Mouse (Mus musculus) forebrain, embryonic 10.5 days (tissue): ENCODE results near the gene Klhl32. TPM values are rescaled to one million over a fixed set of nuclear protein-coding genes. Genes with fewer than 3 reads are reported as not detected.

Experiments used
- DNase-seq: peaks from one replicate; pipeline ENCODE4 v3.0.0-alpha.2; 2017; ENCODE audit warnings: low spot score; ENCODE audit errors: extremely low spot score
- H3K27ac ChIP-seq: fragments of 300-500 bp; sonication (generic); 2 replicates; pipeline ENCODE4 v1.5.1; 2016; ENCODE audit warnings: mild to moderate bottlenecking
- H3K27me3 ChIP-seq: fragments of 300-500 bp; sonication (generic); 2 replicates; pipeline ENCODE4 v1.6.1; 2016; ENCODE audit warnings: mild to moderate bottlenecking; ENCODE audit not compliant: poor library complexity, severe bottlenecking
- H3K36me3 ChIP-seq: fragments of 300-500 bp; sonication (generic); replicated peaks from 2 replicates; pipeline ENCODE4 v1.6.1; 2016; ENCODE audit warnings: mild to moderate bottlenecking, moderate library complexity
- H3K4me1 ChIP-seq: fragments of 300-500 bp; sonication (generic); 2 replicates; pipeline ENCODE4 v1.6.1; 2016
- H3K4me3 ChIP-seq: fragments of 300-500 bp; sonication (generic); 2 replicates; pipeline ENCODE4 v1.5.1; 2016; ENCODE audit warnings: mild to moderate bottlenecking, moderate library complexity
- H3K9me3 ChIP-seq: fragments of 300-500 bp; sonication (generic); 2 replicates; pipeline ENCODE4 v1.6.1; 2016; ENCODE audit warnings: mild to moderate bottlenecking, moderate library complexity
- WGBS: fragments of 180-500 bp; shearing (Covaris S2); methylation state at CpG from one replicate; pipeline ENCODE4 v1.1.7; 2016; 5-methylcytosine and 5-hydroxymethylcytosine counted together
- polyA plus RNA-seq: library from polyadenylated mRNA; unstranded; fragments of >200 nt; fragmentation: Nextera tagmentation; extraction: Ambion mirVana; gene quantifications from 2 replicates; pipeline ENCODE4 v1.2.1, GENCODE M21; 2016

The Klhl32 gene
- polyA plus RNA-seq, 1 experiment from 2014 or later: 3.8 TPM

- WGBS: 92% methylated on average over 2 of the region's 2 CpGs
- no peak overlapping the region for H3K4me3 ChIP-seq
- DNase-seq: no peak
- H3K36me3 ChIP-seq: peaks cover 37% of the 10 kb centered on the region
- no peaks in the 10 kb centered on the region for H3K27me3 ChIP-seq
- H3K4me1 ChIP-seq: no peaks in the 10 kb centered on the region
- H3K27ac ChIP-seq: no peak overlapping the region
- H3K9me3 ChIP-seq: no peaks in the 10 kb centered on the region
These were observed 241.4 kb downstream of the Klhl32 start for GRCm38 (mm10) chr4:24609564-24609963.

DNA sequence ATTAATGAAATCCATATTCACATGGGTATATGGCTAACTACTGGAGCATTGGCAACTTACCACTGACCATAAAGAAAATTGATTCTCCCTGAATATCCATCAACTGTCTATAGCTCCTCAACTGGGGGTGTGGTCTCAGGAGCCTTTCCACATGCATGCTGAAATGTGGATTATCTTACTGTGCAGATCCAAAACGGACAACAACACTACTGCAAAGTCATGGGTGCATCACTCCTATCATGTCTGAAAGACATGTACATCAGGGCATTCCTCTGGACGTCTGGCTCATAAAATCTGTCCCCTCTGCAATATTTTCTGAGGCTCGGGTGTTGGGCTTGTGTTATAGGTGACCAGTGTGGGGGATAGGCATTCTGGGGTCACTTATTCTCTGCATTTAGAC is 241.8 kb downstream of the Klhl32 start:
- no peak overlapping the region for H3K27ac ChIP-seq
- H3K9me3 ChIP-seq: no peaks in the 10 kb centered on the region
- H3K4me3 ChIP-seq: no peak overlapping the region
- H3K27me3 ChIP-seq: no peaks in the 10 kb centered on the region
- H3K36me3 ChIP-seq: peaks cover 40% of the 10 kb centered on the region
- no peak for DNase-seq
- 88% methylated on average over 3 of the region's 3 CpGs for WGBS
- H3K4me1 ChIP-seq: no peaks in the 10 kb centered on the region

- Histone ChIP-seq H3K4me3 (no peak overlapping the region), H3K27me3 (no peaks in the 10 kb centered on the region), H3K9me3 (no peaks in the 10 kb centered on the region), H3K36me3 (peaks cover 95% of the 10 kb centered on the region), H3K4me1 (no peaks in the 10 kb centered on the region), H3K27ac (no peak overlapping the region)
- DNase-seq: no peak
- WGBS: 96% methylated on average over 6 of the region's 6 CpGs
These were observed 249.2 kb downstream of the Klhl32 start for GRCm38 (mm10) chr4:24601711-24602110.

DNA sequence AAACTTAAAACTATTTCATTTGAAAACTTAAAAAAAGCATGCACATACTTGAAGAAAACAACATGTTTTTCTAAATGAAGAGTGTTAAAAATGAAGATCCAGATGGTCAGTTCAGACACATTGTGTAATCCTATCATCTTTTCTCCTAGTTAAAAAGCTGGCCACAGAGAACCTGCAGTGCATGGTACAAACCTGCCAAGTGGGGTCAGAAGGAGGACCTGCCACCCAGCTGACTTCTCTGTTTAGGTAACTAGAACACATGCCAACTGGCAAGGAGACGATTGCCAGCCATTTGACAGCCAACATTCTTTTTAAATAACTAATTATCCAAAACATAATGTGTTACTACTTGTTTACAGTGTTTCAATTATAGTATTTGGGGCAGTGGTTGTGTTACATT is 252.3 kb downstream of the Klhl32 start:
- WGBS: 96% methylated on average over 1 of the region's 1 CpGs
- no peak overlapping the region for H3K4me3 ChIP-seq
- H3K27ac ChIP-seq: no peak overlapping the region
- no peak for DNase-seq
- H3K9me3 ChIP-seq: no peaks in the 10 kb centered on the region
- no peaks in the 10 kb centered on the region for H3K4me1 ChIP-seq
- no peaks in the 10 kb centered on the region for H3K27me3 ChIP-seq
- peaks cover 88% of the 10 kb centered on the region for H3K36me3 ChIP-seq

DNA sequence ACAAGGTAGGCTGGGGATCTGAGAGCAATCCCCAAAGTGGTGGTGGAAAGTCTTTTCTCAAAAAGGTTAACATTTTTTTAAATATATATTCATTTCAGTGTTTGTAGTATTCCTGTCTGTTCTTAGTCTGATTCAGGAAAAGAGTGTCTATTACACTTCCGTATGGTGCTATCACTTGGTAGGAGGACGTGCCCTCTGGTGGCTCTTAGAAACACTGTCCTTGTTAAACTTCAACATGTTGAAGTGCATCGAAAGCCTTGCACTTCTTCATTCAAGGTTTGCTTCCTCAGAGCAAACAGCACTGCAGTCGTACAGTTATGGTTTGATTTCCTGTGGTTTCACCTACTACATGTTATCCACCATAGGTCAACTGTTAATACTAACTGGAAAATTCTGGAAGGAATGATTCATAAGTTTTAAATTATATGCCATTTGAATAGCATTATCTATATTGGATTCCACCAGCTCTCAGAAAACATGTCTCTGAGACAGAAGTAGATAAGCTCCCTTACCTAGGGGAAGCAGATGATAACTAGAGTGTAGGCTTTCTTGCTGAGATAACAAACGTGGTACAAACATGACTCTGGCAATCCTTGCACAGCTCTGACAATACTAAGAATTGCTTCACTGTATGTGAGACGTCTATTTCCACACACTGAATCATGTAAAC is 253.8 kb downstream of the Klhl32 start:
- Histone ChIP-seq H3K27me3 (no peaks in the 10 kb centered on the region), H3K27ac (no peak overlapping the region), H3K9me3 (no peaks in the 10 kb centered on the region), H3K4me1 (no peaks in the 10 kb centered on the region), H3K4me3 (no peak overlapping the region), H3K36me3 (peaks cover 88% of the 10 kb centered on the region)
- 90% methylated on average over 6 of the region's 6 CpGs for WGBS
- no peak for DNase-seq

DNA sequence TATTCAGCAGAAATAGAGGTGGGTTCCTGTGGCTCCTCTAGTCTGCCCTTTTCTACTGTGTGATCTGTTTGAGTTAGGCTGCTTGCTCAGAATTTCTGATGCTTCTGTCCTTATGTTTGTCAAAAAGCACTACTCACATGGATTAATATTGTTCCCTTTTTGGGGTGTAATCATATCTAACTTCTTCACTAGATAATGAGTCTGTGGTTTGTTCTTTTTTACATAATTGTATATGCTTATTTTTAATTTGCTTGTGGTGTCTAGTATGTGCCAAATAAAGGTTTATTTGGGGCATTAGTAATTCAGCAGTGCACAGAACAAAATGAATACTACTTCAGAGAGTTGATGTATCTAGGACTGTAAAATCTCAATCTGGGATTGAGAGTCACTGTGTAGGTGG is 256.1 kb downstream of the Klhl32 start:
- Histone ChIP-seq H3K27ac (no peak overlapping the region), H3K4me3 (no peak overlapping the region), H3K27me3 (no peaks in the 10 kb centered on the region), H3K4me1 (no peaks in the 10 kb centered on the region), H3K9me3 (no peaks in the 10 kb centered on the region), H3K36me3 (peaks cover 87% of the 10 kb centered on the region)
- no peak for DNase-seq

DNA sequence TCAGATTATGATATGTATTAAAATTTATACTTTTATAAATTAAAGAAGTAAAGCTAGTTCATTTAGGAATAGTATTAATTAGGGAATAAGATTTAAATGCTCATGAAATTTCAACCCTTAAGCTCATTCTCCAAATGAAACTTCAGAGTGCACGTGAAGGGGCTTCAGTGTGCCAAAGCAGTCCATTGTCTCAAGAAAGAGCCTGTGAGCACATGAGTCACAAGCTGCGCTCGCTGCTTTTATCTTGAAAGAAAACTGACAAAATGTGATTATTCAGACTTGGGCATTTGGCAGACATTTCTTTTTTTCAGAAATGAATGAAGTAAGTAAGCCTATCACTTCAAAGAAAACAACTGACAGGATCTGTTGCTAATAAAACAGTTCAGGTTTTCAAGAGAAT is 266.9 kb downstream of the Klhl32 start:
- no peaks in the 10 kb centered on the region for H3K9me3 ChIP-seq
- no peaks in the 10 kb centered on the region for H3K4me1 ChIP-seq
- 81% methylated on average over 3 of the region's 3 CpGs for WGBS
- DNase-seq: no peak
- H3K27ac ChIP-seq: no peak overlapping the region
- no peak overlapping the region for H3K4me3 ChIP-seq
- no peaks in the 10 kb centered on the region for H3K27me3 ChIP-seq
- peaks cover 86% of the 10 kb centered on the region for H3K36me3 ChIP-seq

- DNase-seq: no peak
These were observed 268.6 kb downstream of the Klhl32 start for GRCm38 (mm10) chr4:24582295-24582694.

GRCm38 (mm10) chr4:24577594-24577993 is 273.3 kb downstream of the Klhl32 start:
- no peak for DNase-seq
- WGBS: 91% methylated on average over 5 of the region's 5 CpGs
- no peak overlapping the region for H3K4me3 ChIP-seq
- no peak overlapping the region for H3K27ac ChIP-seq
- peaks cover 70% of the 10 kb centered on the region for H3K36me3 ChIP-seq
- H3K9me3 ChIP-seq: peaks cover 4% of the 10 kb centered on the region; the same call in 1 of the 2 replicates
- no peaks in the 10 kb centered on the region for H3K4me1 ChIP-seq
- no peaks in the 10 kb centered on the region for H3K27me3 ChIP-seq

More at GRCm38 (mm10) chr4:24582295-24582694, 268.6 kb downstream of the Klhl32 start:
- no peaks in the 10 kb centered on the region for H3K4me1 ChIP-seq
- no peak overlapping the region for H3K27ac ChIP-seq
- H3K36me3 ChIP-seq: peaks cover 86% of the 10 kb centered on the region
- no peaks in the 10 kb centered on the region for H3K9me3 ChIP-seq
- no peaks in the 10 kb centered on the region for H3K27me3 ChIP-seq
- WGBS: 86% methylated on average over 1 of the region's 1 CpGs
- no peak overlapping the region for H3K4me3 ChIP-seq

GRCm38 (mm10) chr4:24574276-24574675 is 276.6 kb downstream of the Klhl32 start:
- DNase-seq: peak; percentile 74
- 23% methylated on average over 6 of the region's 6 CpGs for WGBS
- peaks cover 41% of the 10 kb centered on the region for H3K36me3 ChIP-seq
- H3K4me1 ChIP-seq: no peaks in the 10 kb centered on the region
- no peak overlapping the region for H3K4me3 ChIP-seq
- H3K27me3 ChIP-seq: no peaks in the 10 kb centered on the region
- H3K27ac ChIP-seq: no peak overlapping the region
- H3K9me3 ChIP-seq: peaks cover 4% of the 10 kb centered on the region; the same call in 1 of the 2 replicates

- H3K4me3 ChIP-seq: no peak overlapping the region
- H3K4me1 ChIP-seq: no peaks in the 10 kb centered on the region; the same call in 1 of the 2 replicates
- DNase-seq: no peak
- whole genome bisulfite sequencing: 92% methylated on average over 7 of the region's 7 CpGs
- H3K9me3 ChIP-seq: no peaks in the 10 kb centered on the region
- H3K36me3 ChIP-seq: peaks cover 9% of the 10 kb centered on the region; the same call in 1 of the 2 replicates
- H3K27me3 ChIP-seq: no peaks in the 10 kb centered on the region
- H3K27ac ChIP-seq: no peak overlapping the region
These were observed 281.9 kb downstream of the Klhl32 start for GRCm38 (mm10) chr4:24568989-24569556.

DNA sequence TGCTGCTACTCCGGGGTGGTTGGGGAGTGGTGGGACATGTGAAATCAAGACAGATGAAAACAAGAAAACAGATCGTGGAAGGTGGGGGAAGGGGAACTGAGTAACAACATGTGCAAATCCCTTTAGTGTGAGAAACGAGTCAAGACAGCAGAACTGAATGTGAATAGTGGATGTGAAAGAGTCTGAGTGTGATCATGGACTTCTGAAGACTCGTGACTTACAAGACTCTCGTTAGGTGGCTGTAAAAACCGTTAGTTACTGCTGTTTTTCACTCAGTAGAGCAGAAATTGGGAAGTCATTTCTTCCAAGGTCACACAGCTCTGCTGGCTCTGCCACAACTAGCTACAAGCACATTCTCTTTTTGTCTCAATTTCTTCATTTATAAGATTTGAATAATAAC is 282.9 kb downstream of the Klhl32 start:
- H3K36me3 ChIP-seq: peaks cover 13% of the 10 kb centered on the region; the same call in 1 of the 2 replicates
- H3K9me3 ChIP-seq: no peaks in the 10 kb centered on the region
- H3K27me3 ChIP-seq: no peaks in the 10 kb centered on the region
- H3K4me3 ChIP-seq: no peak overlapping the region
- 78% methylated on average over 6 of the region's 6 CpGs for WGBS
- no peak for DNase-seq
- no peak overlapping the region for H3K27ac ChIP-seq
- no peaks in the 10 kb centered on the region; the same call in 1 of the 2 replicates for H3K4me1 ChIP-seq
